Mouse (Mus musculus) heart, postnatal 0 days (tissue): ENCODE measurements at regions not wholly inside any gene's neighbourhood (a gene's known extent, or its start where the extent isn't known, plus 50 kb on each side); places are given as distances from the start of the nearest gene placed in this dataset.

ENCODE experiments used
- ATAC-seq: fragments of 200-750 bp; cut with Nextera tagmentation; 2 replicates; pipeline ENCODE4 v1.8.0; 2017; ENCODE audit warnings: low read depth, moderate number of reproducible peaks, moderate library complexity; ENCODE audit not compliant: insufficient read depth
- DNase-seq: peaks from one replicate; pipeline ENCODE4 v3.0.0-alpha.2; 2016; ENCODE audit warnings: low spot score
- H3K27ac ChIP-seq: fragments of 300-500 bp; sonication (generic); 2 replicates; pipeline ENCODE4 v1.5.1; 2014; ENCODE audit warnings: low read depth, mild to moderate bottlenecking
- H3K27me3 ChIP-seq: fragments of 300-500 bp; sonication (generic); 2 replicates; pipeline ENCODE4 v1.6.1; 2014; ENCODE audit warnings: low read length, mixed read lengths; ENCODE audit not compliant: control insufficient read depth, insufficient read depth
- H3K36me3 ChIP-seq: fragments of 300-500 bp; sonication (generic); replicated peaks from 2 replicates; pipeline ENCODE4 v1.6.1; 2014; ENCODE audit warnings: low read length, mixed read lengths; ENCODE audit not compliant: control insufficient read depth, insufficient read depth
- H3K4me1 ChIP-seq: fragments of 300-500 bp; sonication (generic); 2 replicates; pipeline ENCODE4 v1.6.1; 2014; ENCODE audit warnings: antibody characterized with exemption; ENCODE audit not compliant: control insufficient read depth, insufficient read depth
- H3K4me2 ChIP-seq: fragments of 300-500 bp; sonication (generic); 2 replicates; pipeline ENCODE4 v1.6.1; 2014; ENCODE audit warnings: low read depth, mild to moderate bottlenecking, low read length, moderate library complexity
- H3K4me3 ChIP-seq: fragments of 300-500 bp; sonication (generic); 2 replicates; pipeline ENCODE4 v1.5.1; 2014; ENCODE audit warnings: low read depth, low read length
- H3K9ac ChIP-seq: fragments of 300-500 bp; sonication (generic); replicated peaks from 2 replicates; pipeline ENCODE4 v1.6.1; 2014; ENCODE audit warnings: low read depth, low read length, mixed read lengths
- H3K9me3 ChIP-seq: fragments of 300-500 bp; sonication (generic); replicated peaks from 2 replicates; pipeline ENCODE4 v1.6.1; 2016; ENCODE audit warnings: low read length; ENCODE audit not compliant: control insufficient read depth
- CTCF ChIP-seq: IDR thresholded peaks from 2 replicates; pipeline ENCODE4 v1.5.1; 2016; ENCODE audit warnings: antibody characterized with exemption, control low read depth, low read depth
- EP300 ChIP-seq: IDR thresholded peaks from 2 replicates; pipeline ENCODE4 v1.6.1; 2016; ENCODE audit warnings: antibody characterized with exemption, low read depth
- WGBS: fragments of 180-500 bp; shearing (Covaris S2); extraction: QIAGEN DNeasy Blood & Tissue Kit; methylation state at CpG from one replicate; pipeline ENCODE4 v1.1.7; 2014; 5-methylcytosine and 5-hydroxymethylcytosine counted together

- no peaks in the 10 kb centered on the region for H3K27me3 ChIP-seq
- H3K4me2 ChIP-seq, result no peak overlapping the region
- ATAC-seq, result no peak
- WGBS, result 71% methylated on average over 9 of the region's 9 CpGs
- TF ChIP-seq EP300 (no peak), CTCF (no peak)
- no peaks in the 10 kb centered on the region; the same call in 1 of the 2 replicates for H3K4me1 ChIP-seq
- H3K4me3 ChIP-seq, result no peak overlapping the region
- no peaks in the 10 kb centered on the region for H3K36me3 ChIP-seq
- H3K9me3 ChIP-seq, result no peaks in the 10 kb centered on the region
- H3K9ac ChIP-seq, result no peak overlapping the region
- H3K27ac ChIP-seq, result no peak overlapping the region
- DNase-seq, result no peak
These were observed 54.6 kb upstream of the F13a1 start for GRCm38 (mm10) chr13:37104410-37105294.

GRCm38 (mm10) chr13:37103741-37104296, 53.8 kb upstream of the F13a1 start:
- no peak for ATAC-seq
- 72% methylated on average over 6 of the region's 6 CpGs for WGBS

GRCm38 (mm10) chr13:37101755-37102154, 51.7 kb upstream of the F13a1 start:
- Histone ChIP-seq H3K4me3 (no peak overlapping the region), H3K27ac (no peak overlapping the region), H3K9me3 (0 out of 2 replicates have a peak, but pooled peaks cover 9% of the 10 kb centered on the region), H3K9ac (no peak overlapping the region), H3K36me3 (no peaks in the 10 kb centered on the region), H3K4me1 (no peaks in the 10 kb centered on the region), H3K4me2 (no peak overlapping the region), H3K27me3 (no peaks in the 10 kb centered on the region)
- no peak for TF ChIP-seq CTCF
- no peak for TF ChIP-seq EP300
- WGBS, result 86% methylated on average over 4 of the region's 4 CpGs
- DNase-seq, result no peak
- no peak for ATAC-seq

More at GRCm38 (mm10) chr13:37103741-37104296, 53.8 kb upstream of the F13a1 start:
- no peak overlapping the region for H3K4me2 ChIP-seq
- H3K9ac ChIP-seq, result no peak overlapping the region
- H3K27me3 ChIP-seq, result no peaks in the 10 kb centered on the region
- TF ChIP-seq EP300 (no peak), CTCF (no peak)
- H3K9me3 ChIP-seq, result 0 out of 2 replicates have a peak, but pooled peaks cover 8% of the 10 kb centered on the region
- H3K36me3 ChIP-seq, result no peaks in the 10 kb centered on the region
- no peak overlapping the region for H3K4me3 ChIP-seq
- no peak for DNase-seq
- no peak overlapping the region for H3K27ac ChIP-seq
- H3K4me1 ChIP-seq, result no peaks in the 10 kb centered on the region; the same call in 1 of the 2 replicates
